Mouse (Mus musculus) brain, embryonic 14.5 days (tissue): ENCODE data around the gene Dync1li2. TPM values are rescaled to one million over a fixed set of nuclear protein-coding genes. Genes with fewer than 3 reads are reported as not detected.

Source experiments
- DNase-seq: peaks from one replicate; pipeline ENCODE4 v3.0.0-alpha.2; 2011; ENCODE audit warnings: low read depth
- CTCF ChIP-seq: fragments of 200-500 bp; IDR thresholded peaks from 2 replicates; pipeline ENCODE4 v1.5.1; 2012; ENCODE audit warnings: inconsistent platforms, mild to moderate bottlenecking, moderate library complexity, borderline replicate concordance; ENCODE audit not compliant: insufficient read depth, insufficient read length; ENCODE audit errors: extremely low read depth
- POLR2A ChIP-seq: fragments of 200-500 bp; IDR thresholded peaks from 2 replicates; pipeline ENCODE4 v1.6.1; 2012; ENCODE audit warnings: mild to moderate bottlenecking, inconsistent platforms, borderline replicate concordance; ENCODE audit not compliant: poor library complexity, insufficient read depth, insufficient read length, severe bottlenecking; ENCODE audit errors: extremely low read depth
- polyA plus RNA-seq: library from polyadenylated mRNA; depleted of rRNA; stranded (reverse); fragments of >200 nt; gene quantifications from 2 replicates; pipeline ENCODE4 v1.2.3, GENCODE M21; 2012

Dync1li2 gene
- polyA plus RNA-seq, 1 experiment, result 110 TPM

GRCm38 (mm10) chr8:104395703-104396357, 47.0 kb downstream of the Dync1li2 start, which contains the start of gene Cmtm4:
Gene Cmtm4, minus strand, starts transcription at chr8:104395807.
- TF ChIP-seq CTCF, result no peak
- TF ChIP-seq POLR2A, result peak; percentile 54
- DNase-seq, result peak; percentile 69

GRCm38 (mm10) chr8:104394801-104395702, 47.8 kb downstream of the Dync1li2 start:
- DNase-seq, result peak; percentile 67

DNA sequence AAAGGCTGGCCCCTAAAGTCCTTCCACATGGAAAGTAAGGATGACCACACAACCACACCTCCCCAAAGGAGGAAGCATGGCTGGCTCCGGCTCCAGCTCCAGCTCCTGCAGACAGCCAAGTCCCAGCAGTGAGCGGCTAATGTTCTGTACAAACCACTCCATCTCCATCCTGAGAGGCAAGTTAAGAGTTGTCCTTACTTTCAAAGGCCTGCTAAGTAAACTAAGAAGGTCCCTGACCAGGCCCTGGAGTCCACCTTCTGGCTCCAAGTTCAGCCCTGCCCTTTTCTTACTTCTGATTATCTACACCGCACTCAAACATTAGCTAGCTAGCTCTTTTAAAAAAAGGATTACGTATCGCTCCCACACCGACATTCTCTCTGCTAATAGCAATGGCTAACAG, 49.1 kb downstream of the Dync1li2 start:
- no peak for TF ChIP-seq POLR2A
- no peak for TF ChIP-seq CTCF

More at GRCm38 (mm10) chr8:104394801-104395702, 47.8 kb downstream of the Dync1li2 start:
- TF ChIP-seq CTCF (no peak), POLR2A (no peak)

GRCm38 (mm10) chr8:104393139-104393538, 49.7 kb downstream of the Dync1li2 start:
- no peak for DNase-seq
- TF ChIP-seq CTCF (no peak), POLR2A (no peak)

More for the DNA sequence above, 49.1 kb downstream of the Dync1li2 start:
- DNase-seq, result no peak

DNA sequence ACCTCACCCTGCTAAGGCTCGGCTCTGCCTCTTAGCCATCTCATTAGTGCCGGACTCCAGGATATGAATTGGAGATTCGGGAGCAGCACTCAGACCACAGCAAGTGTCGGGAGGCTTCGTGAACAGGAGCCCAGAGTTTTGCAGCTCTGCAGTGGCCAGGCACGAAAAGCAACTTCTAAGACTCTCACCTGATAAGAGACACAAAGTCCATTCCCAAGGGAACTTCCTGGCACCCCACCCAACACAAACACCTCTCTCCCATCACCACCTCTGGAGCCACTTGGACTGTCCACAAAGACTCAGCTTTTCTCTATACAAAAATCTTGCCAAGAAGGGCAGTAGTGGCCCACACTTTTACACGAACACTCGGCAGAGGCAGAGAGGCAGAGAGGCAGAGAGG, 52.6 kb downstream of the Dync1li2 start:
- no peak for DNase-seq
- TF ChIP-seq CTCF, result no peak
- TF ChIP-seq POLR2A, result no peak

DNA sequence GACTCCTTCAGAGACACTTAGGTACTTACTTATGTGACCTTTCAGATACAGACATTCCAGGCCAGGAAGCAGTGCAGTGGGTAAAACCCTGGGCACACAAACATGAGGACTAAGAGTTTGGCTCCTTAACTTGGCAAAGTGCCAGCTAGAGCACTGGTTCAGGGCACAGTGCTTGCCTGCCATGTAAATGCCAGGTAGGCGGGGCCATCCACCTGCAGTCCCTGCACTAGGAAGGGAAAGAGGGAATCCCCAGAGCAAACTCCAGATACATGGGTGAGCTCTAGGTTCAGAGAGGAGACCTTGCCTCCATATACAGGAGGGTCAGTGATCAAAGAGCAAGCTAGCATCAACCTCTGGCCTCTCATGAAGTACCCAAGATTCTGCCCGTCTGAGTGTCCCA, 54.9 kb downstream of the Dync1li2 start:
- TF ChIP-seq POLR2A (no peak), CTCF (no peak)
- DNase-seq, result peak; percentile 39

DNA sequence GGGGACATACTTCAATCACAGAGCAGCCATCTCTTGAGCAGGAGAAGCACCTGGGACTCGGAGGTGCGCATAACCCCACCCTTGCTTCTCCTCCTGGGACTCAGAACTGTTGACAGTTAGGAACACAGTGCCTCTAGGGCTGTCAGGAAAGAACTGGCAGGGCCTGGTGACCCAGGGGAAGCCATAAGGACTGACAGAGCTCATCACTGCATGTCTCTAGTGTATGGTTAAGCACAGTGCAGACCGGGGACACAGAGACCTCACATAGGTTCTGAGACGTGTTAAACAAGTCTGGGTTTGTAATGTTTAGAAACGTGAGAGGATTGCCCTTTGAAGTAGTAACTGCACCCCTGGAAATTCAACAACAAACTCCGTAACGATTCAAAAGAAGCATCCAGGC, 55.3 kb downstream of the Dync1li2 start:
- DNase-seq, result no peak
- TF ChIP-seq CTCF (no peak), POLR2A (no peak)

GRCm38 (mm10) chr8:104386693-104387092, 56.2 kb downstream of the Dync1li2 start:
- TF ChIP-seq CTCF, result no peak
- no peak for TF ChIP-seq POLR2A
- no peak for DNase-seq

GRCm38 (mm10) chr8:104383977-104384376, 58.9 kb downstream of the Dync1li2 start:
- no peak for DNase-seq
- TF ChIP-seq CTCF (no peak), POLR2A (no peak)

GRCm38 (mm10) chr8:104383296-104383695, 59.6 kb downstream of the Dync1li2 start:
- no peak for TF ChIP-seq POLR2A
- no peak for TF ChIP-seq CTCF
- DNase-seq, result no peak

DNA sequence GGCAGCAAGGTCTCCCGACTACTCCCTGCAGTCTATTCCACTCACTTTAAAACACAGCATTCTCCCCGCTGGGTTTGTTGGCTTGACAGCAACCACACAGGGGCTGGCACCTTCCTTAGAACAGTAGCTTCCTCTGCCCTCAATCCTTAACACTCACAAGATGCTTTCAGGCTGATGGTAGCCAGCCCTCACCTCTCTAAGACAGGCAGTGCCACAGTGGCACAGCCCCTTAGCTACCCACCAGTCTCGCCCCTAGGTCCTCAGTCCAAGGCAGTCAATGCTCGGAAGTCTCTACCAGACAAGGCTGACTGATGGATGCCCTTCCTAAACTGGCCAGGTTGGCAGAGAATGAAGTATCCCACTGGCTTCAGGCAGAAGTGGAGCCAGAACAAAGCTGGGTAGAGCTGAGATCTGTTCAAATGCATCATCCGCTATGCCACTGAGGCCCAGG, 61.9 kb downstream of the Dync1li2 start:
- DNase-seq, result no peak
- TF ChIP-seq CTCF (no peak), POLR2A (no peak)
